Mouse (Mus musculus) regulatory T cell (primary cell): ENCODE results near the gene Chchd10.

ENCODE experiments used
- in situ Hi-C: fragments of 300-600 bp; cut with MboI, MseI; formaldehyde crosslinking; loops from one replicate; pipeline ENCODE4 v1.15.1; 2025; ENCODE audit warnings: high pct_unique_total_duplicates

Chchd10 gene

DNA sequence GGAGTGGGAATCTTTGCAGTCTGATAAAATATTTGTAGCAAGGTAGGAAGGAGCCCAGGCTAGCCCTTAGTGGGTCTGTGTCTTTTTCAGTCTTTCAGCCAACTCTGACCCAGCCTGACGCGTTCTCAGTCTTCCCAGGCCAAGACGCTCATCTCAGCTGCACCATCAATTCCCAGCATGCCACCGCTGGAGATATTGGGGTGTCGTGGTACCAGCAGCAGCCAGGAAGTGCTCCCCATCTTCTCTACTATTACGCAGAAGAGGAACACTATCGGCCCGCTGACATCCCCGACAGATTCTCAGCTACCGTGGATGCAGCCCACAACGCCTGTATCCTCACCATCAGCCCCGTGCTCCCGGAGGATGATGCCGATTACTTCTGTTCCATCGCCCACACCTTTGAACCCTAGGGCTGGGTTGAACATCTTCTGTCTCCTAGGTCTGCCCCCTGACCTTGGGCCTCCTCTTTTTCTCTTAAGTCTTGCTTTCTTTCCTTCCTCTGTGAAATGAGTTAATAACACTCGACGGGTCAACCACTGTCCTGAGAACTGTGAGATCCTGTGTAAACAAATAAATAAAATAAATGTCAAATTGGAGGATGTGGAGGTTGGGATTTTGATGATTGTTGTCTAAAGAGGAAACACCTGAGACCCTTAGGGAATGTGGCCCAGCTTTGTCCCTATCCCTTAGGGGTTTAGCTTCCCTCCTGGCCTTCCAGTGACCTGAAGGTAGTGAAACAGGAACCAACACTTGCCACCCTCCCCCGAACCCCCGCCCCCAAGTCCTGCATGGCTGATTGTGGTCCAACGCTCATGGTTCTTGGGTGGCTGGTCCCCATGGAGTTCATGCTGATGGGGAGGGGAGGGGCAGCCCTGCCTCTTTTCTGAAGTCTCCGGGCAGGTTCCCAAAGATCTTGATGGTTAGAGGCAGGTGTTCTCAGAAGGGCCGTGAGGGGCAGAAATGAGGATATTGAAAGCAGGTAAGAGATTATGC lies 16.4 kb downstream of the Chchd10 start:
- in situ Hi-C loops, result loop anchor here (5.0 kb wide), 3 partner anchors 62 to 357 kb away; no protein-coding TSS in a partner anchor

- in situ Hi-C loops, result loop anchor here (5.0 kb wide), 1 partner anchor 64 kb away; no protein-coding TSS in a partner anchor
These were observed 17.9 kb downstream of the Chchd10 start for GRCm38 (mm10) chr10:75950791-75951210.

DNA sequence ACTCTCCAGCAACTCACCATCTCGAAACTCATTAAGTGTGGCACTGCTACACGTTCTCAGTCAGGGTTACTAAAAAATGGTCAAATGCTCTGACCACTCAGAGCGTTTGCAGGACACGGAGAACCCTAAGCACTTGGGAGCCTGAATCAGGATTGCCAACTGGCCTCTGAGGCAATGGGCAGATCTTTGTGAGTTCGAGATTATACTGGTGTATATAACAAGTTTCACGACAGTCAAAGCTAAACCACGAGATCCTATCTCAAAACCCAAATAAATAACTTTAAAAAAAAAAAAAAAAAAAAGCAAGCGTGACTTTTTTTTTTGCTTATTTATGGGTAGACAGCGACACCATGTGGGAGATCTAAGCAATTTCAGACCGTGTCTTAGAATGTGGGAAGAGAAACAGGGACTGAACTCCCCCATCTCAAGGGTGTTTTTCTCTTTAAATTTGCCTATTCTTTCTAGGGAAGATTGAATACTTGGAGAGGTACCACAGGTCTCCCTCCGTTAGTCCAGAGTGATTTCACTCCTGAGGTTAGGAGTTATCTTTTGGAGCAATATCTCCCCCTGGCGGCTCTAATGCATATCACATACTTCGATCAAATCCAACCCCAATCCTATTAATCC lies 18.6 kb downstream of the Chchd10 start:
- in situ Hi-C loops, result loop anchor here (5.0 kb wide), 1 partner anchor 64 kb away; no protein-coding TSS in a partner anchor

DNA sequence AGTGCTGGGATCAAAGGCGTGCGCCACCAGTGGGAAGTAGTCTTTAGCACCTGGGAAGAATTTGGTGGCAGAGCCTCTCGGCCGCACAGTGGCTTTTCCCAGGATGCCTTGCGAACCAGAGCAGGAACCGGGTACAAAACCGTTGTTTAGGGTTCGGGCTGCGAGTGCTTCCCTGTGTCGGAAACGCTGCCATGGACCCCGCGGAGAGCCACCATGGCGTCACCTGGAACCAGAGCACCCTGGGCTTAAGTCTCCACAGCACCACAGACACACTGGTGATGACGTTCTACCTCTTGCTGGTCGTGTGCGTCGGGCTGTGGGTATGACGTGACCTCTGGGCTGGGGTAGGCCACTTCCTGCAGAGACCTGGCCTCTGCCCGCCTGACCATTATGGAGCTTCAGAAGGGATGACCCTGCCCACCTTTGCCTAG lies 21.5 kb downstream of the Chchd10 start, which contains the start of gene Gm5134:
Gm5134 (plus strand) TSS at position 134 of the 431 bp plus-strand sequence.
- in situ Hi-C loops, result loop anchor here (5.0 kb wide), 1 partner anchor 67 kb away; no protein-coding TSS in a partner anchor

- in situ Hi-C loops, result no loop called here
These were observed 40.9 kb downstream of the Chchd10 start for GRCm38 (mm10) chr10:75973846-75974245.

- in situ Hi-C loops, result no loop called here
These were observed 42.3 kb downstream of the Chchd10 start for GRCm38 (mm10) chr10:75975216-75975615.

DNA sequence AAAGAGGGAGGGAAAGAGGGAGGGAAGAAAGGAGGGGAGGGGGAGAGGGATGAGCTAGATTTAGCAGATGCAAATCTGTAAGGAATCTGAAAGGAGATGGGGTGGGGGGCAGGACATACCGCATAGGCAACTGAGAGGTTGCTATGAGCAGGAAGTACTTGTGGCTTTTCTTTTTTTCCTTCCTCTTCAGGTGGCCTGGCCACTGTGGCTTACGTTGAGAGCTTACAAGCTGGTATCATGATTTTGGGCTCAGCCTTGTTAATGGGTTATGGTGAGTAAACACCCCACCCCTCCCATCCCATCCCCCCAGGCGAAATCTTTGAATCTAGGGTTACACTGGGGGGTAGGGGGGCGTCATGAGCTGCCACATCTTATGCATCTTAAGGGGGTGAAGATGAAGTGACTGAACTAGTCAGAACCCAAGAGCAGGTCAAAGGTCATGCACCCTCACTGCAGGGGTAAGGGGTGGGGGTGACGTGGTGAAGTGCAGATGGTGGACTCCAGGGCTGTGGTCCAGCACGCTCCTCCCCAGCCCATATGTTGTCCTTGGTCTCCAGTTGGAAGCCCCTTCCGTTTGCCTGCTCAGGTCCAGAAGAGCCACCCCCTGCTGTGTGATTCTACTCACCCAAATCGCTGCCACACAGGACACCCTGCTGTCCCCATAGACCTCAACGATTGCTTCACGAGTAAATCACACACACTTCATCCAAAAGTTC lies 45.3 kb downstream of the Chchd10 start:
- in situ Hi-C loops, result no loop called here

GRCm38 (mm10) chr10:75978835-75979157 lies 45.9 kb downstream of the Chchd10 start:
- in situ Hi-C loops, result no loop called here

- in situ Hi-C loops, result no loop called here
These were observed 46.5 kb downstream of the Chchd10 start for GRCm38 (mm10) chr10:75979432-75979831.
